Mouse (Mus musculus): ENCODE measurements around the gene Nek9.

Nek9 gene

DNA sequence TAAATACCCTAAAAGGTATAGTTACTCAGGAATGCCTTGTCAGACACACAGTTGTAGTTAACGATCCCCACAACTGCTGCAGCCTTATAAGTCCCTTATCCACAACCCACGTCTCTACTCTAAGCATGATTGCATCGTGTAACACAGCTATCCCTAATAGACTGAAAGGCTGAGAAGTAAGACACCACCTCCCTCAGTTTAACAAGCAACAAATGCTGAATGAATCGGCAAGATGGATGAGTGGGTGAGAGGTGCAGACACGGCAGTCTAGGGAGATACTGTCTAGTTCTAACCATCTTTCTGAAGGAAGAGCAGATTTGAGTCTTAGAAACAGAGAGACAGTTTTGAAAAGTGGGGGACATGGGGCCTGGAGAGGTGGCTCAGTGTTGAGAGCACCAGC, 76.0 kb downstream of the Nek9 start:
- DNase-seq (ENCODE audit: low read depth), result no peak

DNA sequence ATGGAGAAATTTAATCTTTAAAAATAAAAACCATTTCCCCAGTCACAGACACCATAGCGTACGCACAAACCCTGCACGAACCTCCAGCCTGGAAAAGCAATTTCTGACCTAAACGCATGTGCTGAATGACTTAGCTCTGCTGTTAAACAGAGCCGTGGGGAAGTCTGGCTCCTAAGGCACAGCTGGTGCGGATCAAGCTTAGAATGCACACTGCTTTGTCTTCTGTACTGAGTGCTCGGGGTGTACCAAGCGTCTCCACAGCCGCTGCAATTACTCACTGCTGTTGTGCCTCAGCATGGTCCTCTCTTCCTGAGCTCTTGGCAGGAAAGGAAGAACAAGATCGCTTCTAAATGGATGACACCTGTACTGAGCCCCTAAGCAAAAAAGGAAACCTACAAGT, 76.7 kb downstream of the Nek9 start:
- DNase-seq (ENCODE audit: low read depth), result no peak

DNA sequence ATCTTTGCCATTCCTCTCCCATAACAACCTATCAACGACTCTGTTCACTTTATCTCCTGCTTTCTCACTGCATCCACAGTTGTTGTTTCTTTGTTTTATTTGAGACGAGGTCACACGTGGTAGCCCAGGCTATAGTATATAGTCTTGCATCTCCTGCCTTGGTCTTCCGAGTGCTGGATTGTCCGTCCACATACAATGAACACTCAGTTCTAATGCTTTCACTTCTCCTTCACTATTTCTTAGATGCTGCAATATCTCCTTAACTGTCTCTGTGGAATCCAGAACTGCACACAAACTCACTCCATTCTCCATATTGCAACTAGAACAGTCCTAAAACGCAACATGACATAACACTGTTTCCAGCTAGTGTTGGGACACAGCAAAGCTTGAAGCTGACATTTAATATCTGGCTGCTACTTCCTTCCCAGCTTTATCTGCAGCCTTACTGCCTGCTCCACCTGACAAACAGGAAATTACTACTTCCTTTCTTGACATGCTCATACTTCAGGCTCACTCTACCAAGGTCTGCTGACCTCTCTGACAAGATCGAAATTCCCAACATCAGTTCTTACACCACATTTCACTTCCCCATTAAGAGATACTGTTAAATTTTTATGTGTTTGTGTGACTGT, 82.0 kb downstream of the Nek9 start:
- DNase-seq (ENCODE audit: low read depth), result no peak

DNA sequence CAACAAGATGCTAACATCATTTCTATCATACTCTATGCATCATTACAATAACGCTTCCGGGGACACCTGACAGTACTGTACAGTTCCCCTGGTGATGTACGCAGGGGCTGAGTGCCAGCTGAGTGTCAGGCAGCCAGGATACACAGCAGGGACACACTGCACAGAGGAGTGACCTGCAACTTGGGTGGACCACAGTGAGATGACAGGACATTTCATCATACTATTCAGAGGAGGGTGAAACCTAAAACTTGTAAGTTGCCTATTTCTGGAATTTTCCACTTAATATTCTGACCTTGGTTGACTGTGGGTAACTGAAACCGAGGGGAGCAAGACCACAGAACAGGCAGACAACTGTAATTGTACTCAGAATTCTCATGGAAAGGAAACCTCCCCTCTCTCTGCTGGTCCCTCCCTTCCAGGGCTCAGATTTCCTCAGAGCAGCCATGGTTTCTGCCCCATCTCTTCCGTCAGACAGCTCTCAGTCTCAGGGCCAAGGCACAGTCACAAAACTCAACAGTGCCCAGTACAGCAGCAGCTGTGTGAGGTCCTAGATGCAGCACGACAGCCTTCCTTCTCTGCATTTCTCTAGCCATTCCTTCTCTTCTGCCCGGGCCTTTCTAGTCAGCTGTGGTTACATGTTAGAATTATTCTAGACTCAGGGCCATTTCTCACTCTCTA, 82.9 kb downstream of the Nek9 start:
- no peak for DNase-seq (ENCODE audit: low read depth)

DNA sequence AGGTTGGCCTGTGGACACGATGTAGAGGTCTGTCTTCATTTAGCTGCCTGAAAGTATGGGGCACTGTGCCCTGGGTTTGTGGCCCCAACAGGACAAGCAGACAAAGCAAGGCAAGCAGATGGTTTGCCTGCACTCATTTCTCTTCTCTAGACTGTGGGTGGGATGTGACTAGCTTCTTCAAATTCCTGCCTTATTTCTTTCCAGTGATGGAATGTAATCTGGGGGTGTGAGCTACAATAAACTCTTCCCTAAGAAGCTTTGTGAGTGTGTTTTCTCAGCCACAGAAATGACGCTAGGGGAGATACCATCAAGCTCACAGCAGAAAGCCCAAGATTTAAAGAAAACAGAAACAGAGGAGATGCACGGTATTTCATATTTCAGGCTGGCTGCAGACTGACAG, 87.1 kb downstream of the Nek9 start:
- no peak for DNase-seq (ENCODE audit: low read depth)

All from fibroblast of lung, adult 2 months (primary cell).